Comparison of ENCODE assay signal across 10 mouse cellular contexts in genomic region chr10:116653511-116653945, GRCm38 (mm10).
A peak's percentile ranks its signal among the peaks of the same experiment; 100 is the strongest.
DNase-seq lines count a peak whose midpoint lies in the region; ATAC-seq lines count a peak whose summit lies in the region.
"Had no signal": no experiment of that assay in that cellular context is flagged by ENCODE, and none has a peak within 500 bp of the region (broad histone marks: within the 10 kb centered on the region; RNA-seq: fewer than 3 reads in every experiment).

No protein-coding gene starts in this region.

- peaks cover 6% of the 10 kb centered on the region; the same call in 1 of the 2 replicates for H3K4me1 ChIP-seq in midbrain, embryonic 14.5 days (ENCODE audit: control insufficient read depth, insufficient read depth, low read length)
- H3K4me1 ChIP-seq in midbrain, embryonic 11.5 days (ENCODE audit: control insufficient read depth, insufficient read depth, low read length) = peaks cover 6% of the 10 kb centered on the region; the same call in 1 of the 2 replicates
- H3K4me1 ChIP-seq: limb, embryonic 13.5 days; neural tube, embryonic 12.5 days had no signal

- no peaks in the 10 kb centered on the region for H3K27me3 ChIP-seq in midbrain, embryonic 14.5 days (ENCODE audit: control insufficient read depth, insufficient read depth, low read length)
- H3K27me3 ChIP-seq in midbrain, embryonic 11.5 days (ENCODE audit: control insufficient read depth, insufficient read depth, low read length) = no peaks in the 10 kb centered on the region
- H3K27me3 ChIP-seq: limb, embryonic 13.5 days; neural tube, embryonic 12.5 days had no signal

- no peak overlapping the region for H3K4me3 ChIP-seq in midbrain, embryonic 14.5 days (replicated peaks; ENCODE audit: low read depth, low read length)
- H3K4me3 ChIP-seq in midbrain, embryonic 11.5 days (ENCODE audit: low read depth, low read length) = no peak overlapping the region
- H3K4me3 ChIP-seq: limb, embryonic 13.5 days; neural tube, embryonic 12.5 days had no signal

- H3K9me3 ChIP-seq in midbrain, embryonic 14.5 days (ENCODE audit: control insufficient read depth, low read length) = no peaks in the 10 kb centered on the region
- no peaks in the 10 kb centered on the region for H3K9me3 ChIP-seq in midbrain, embryonic 11.5 days (ENCODE audit: control insufficient read depth, low read length)
- H3K9me3 ChIP-seq: limb, embryonic 13.5 days; neural tube, embryonic 12.5 days had no signal

- no peak overlapping the region for H3K27ac ChIP-seq in midbrain, embryonic 14.5 days (replicated peaks; ENCODE audit: low read depth, low read length)
- H3K27ac ChIP-seq in midbrain, embryonic 11.5 days (ENCODE audit: low read depth, low read length) = no peak overlapping the region
- H3K27ac ChIP-seq: limb, embryonic 13.5 days; neural tube, embryonic 12.5 days had no signal

- no peak overlapping the region for H3K4me2 ChIP-seq in midbrain, embryonic 14.5 days (ENCODE audit: low read length)
- no peak overlapping the region for H3K4me2 ChIP-seq in midbrain, embryonic 11.5 days
- H3K4me2 ChIP-seq: limb, embryonic 13.5 days; neural tube, embryonic 12.5 days had no signal

- WGBS in midbrain, embryonic 14.5 days = 66% methylated on average over 12 of the region's 12 CpGs
- WGBS in midbrain, embryonic 11.5 days = 77% methylated on average over 12 of the region's 12 CpGs

- no peak for ATAC-seq in midbrain, embryonic 14.5 days (ENCODE audit: low FRiP score, low TSS enrichment)
- ATAC-seq in midbrain, embryonic 11.5 days (ENCODE audit: low FRiP score) = no peak
- no peak for ATAC-seq in activated CD4-positive, CD25-positive, alpha-beta regulatory T cell, adult 4 months

- no peaks in the 10 kb centered on the region for H3K36me3 ChIP-seq in midbrain, embryonic 14.5 days (ENCODE audit: control insufficient read depth, insufficient read depth, low read length)
- no peaks in the 10 kb centered on the region for H3K36me3 ChIP-seq in midbrain, embryonic 11.5 days (ENCODE audit: control insufficient read depth, insufficient read depth, low read length)
- H3K36me3 ChIP-seq: limb, embryonic 13.5 days; neural tube, embryonic 12.5 days had no signal

- no peak overlapping the region for H3K9ac ChIP-seq in midbrain, embryonic 14.5 days (replicated peaks; ENCODE audit: low read length)
- H3K9ac ChIP-seq in midbrain, embryonic 11.5 days (ENCODE audit: low read length) = no peak overlapping the region
- H3K9ac ChIP-seq: limb, embryonic 13.5 days; neural tube, embryonic 12.5 days had no signal

- DNase-seq in midbrain, embryonic 14.5 days = peak; percentile 34
- no peak for DNase-seq in midbrain, embryonic 11.5 days (ENCODE audit: low spot score, missing footprints)
- peak; percentile 88 to 90 for DNase-seq in cerebellum, postnatal 25 days
- peak; percentile 81 to 84 for DNase-seq in layer of hippocampus, postnatal 36 days
- peak; percentile 46 for DNase-seq in right cerebral cortex, postnatal 4 days
- no peak for DNase-seq in thymus, postnatal 36 days
- no peak for DNase-seq in yolk sac, embryonic 10.5 days (ENCODE audit: low spot score)

Comparison
In these comparisons a context has a peak if more than half of its experiments do, and no peak if none do; other contexts are left out.
1. DNase-seq: peak in midbrain, embryonic 14.5 days (single experiment), cerebellum, postnatal 25 days (2 of 2), layer of hippocampus, postnatal 36 days (2 of 2) and right cerebral cortex, postnatal 4 days (single experiment); none in midbrain, embryonic 11.5 days (single experiment), thymus, postnatal 36 days (0 of 2) and yolk sac, embryonic 10.5 days (single experiment).